Mouse (Mus musculus): ENCODE data around the gene Arap2. TPM values are rescaled to one million over a fixed set of nuclear protein-coding genes. Genes with fewer than 3 reads are reported as not detected.

The Arap2 gene
- 5.3 and 7.8 TPM in 2 replicates for polyA plus RNA-seq (2015; fragmentation: Nextera tagmentation; extraction: Ambion mirVana)

- Histone ChIP-seq H3K4me2 (peak within 1 kb of the TSS; percentile 93), H3K27me3 (no peaks in the 10 kb centered on the region), H3K9me3 (no peaks in the 10 kb centered on the region), H3K4me1 (replicated peaks) (peaks cover 5% of the 10 kb centered on the region; the same call in 1 of the 2 replicates), H3K9ac (peak within 1 kb of the TSS; percentile 64), H3K36me3 (no peaks in the 10 kb centered on the region), H3K4me3 (peak within 1 kb of the TSS; percentile 75), H3K27ac (replicated peaks) (peak within 1 kb of the TSS; percentile 57; the same call in 1 of the 2 replicates)
- ATAC-seq (ENCODE audit: low FRiP score, low read depth): peak; percentile 91
- under 1% methylated on average over 98 of the region's 106 CpGs for WGBS
Measured at GRCm38 (mm10) chr5:62765784-62766701, at the start of gene Arap2. Gene Arap2 (minus strand): TSS chr5:62766159.

GRCm38 (mm10) chr5:62815741-62816140 is 49.8 kb upstream of the Arap2 start:
- ATAC-seq (ENCODE audit: low FRiP score, low read depth): no peak
- Histone ChIP-seq H3K4me3 (no peak overlapping the region), H3K9ac (no peak overlapping the region), H3K9me3 (no peaks in the 10 kb centered on the region), H3K36me3 (no peaks in the 10 kb centered on the region), H3K27ac (replicated peaks) (no peak overlapping the region), H3K4me1 (replicated peaks) (no peaks in the 10 kb centered on the region), H3K27me3 (no peaks in the 10 kb centered on the region), H3K4me2 (no peak overlapping the region)
- WGBS: 81% methylated on average over 1 of the region's 1 CpGs

- peak overlapping the region; percentile 45 for H3K27ac ChIP-seq (replicated peaks)
Measured at GRCm38 (mm10) chr5:62814072-62814414, 48.1 kb upstream of the Arap2 start.

GRCm38 (mm10) chr5:62813402-62814071 is 47.6 kb upstream of the Arap2 start, which contains the start of gene Dthd1:
Gene Dthd1 (plus strand): TSS chr5:62813823.
- Histone ChIP-seq H3K9ac (no peak within 1 kb of the TSS), H3K4me2 (no peak within 1 kb of the TSS), H3K4me1 (replicated peaks) (no peaks in the 10 kb centered on the region), H3K27ac (replicated peaks) (peak within 1 kb of the TSS; percentile 45), H3K9me3 (0 out of 2 replicates have a peak, but pooled peaks cover 6% of the 10 kb centered on the region), H3K4me3 (no peak within 1 kb of the TSS), H3K36me3 (no peaks in the 10 kb centered on the region), H3K27me3 (no peaks in the 10 kb centered on the region)
- peak; percentile 79; the same call in 1 of the 2 replicates for ATAC-seq (ENCODE audit: low FRiP score, low read depth)
- WGBS: 54% methylated on average over 6 of the region's 6 CpGs

More at GRCm38 (mm10) chr5:62814072-62814414, 48.1 kb upstream of the Arap2 start:
- Histone ChIP-seq H3K9ac (no peak overlapping the region), H3K4me2 (no peak overlapping the region), H3K4me1 (replicated peaks) (no peaks in the 10 kb centered on the region), H3K36me3 (no peaks in the 10 kb centered on the region), H3K4me3 (no peak overlapping the region), H3K27me3 (no peaks in the 10 kb centered on the region), H3K9me3 (0 out of 2 replicates have a peak, but pooled peaks cover under 1% of the 10 kb centered on the region)
- WGBS: 44% methylated on average over 1 of the region's 1 CpGs
- peak; percentile 54; the same call in 1 of the 2 replicates for ATAC-seq (ENCODE audit: low FRiP score, low read depth)

GRCm38 (mm10) chr5:62792776-62793175 is 26.8 kb upstream of the Arap2 start:
- no peaks in the 10 kb centered on the region for H3K4me1 ChIP-seq (replicated peaks)
- no peaks in the 10 kb centered on the region for H3K27me3 ChIP-seq
- no peak overlapping the region for H3K27ac ChIP-seq (replicated peaks)
- 90% methylated on average over 1 of the region's 1 CpGs for WGBS
- no peak overlapping the region for H3K4me2 ChIP-seq
- no peak for ATAC-seq (ENCODE audit: low FRiP score, low read depth)
- no peaks in the 10 kb centered on the region for H3K9me3 ChIP-seq
- no peak overlapping the region for H3K4me3 ChIP-seq
- H3K9ac ChIP-seq: no peak overlapping the region
- no peaks in the 10 kb centered on the region for H3K36me3 ChIP-seq

- Histone ChIP-seq H3K9ac (no peak overlapping the region), H3K9me3 (no peaks in the 10 kb centered on the region), H3K4me2 (no peak overlapping the region), H3K36me3 (no peaks in the 10 kb centered on the region), H3K27me3 (no peaks in the 10 kb centered on the region), H3K27ac (replicated peaks) (no peak overlapping the region), H3K4me3 (no peak overlapping the region), H3K4me1 (replicated peaks) (no peaks in the 10 kb centered on the region)
- WGBS: 98% methylated on average over 5 of the region's 5 CpGs
- no peak for ATAC-seq (ENCODE audit: low FRiP score, low read depth)
Measured at GRCm38 (mm10) chr5:62790921-62791564, 25.1 kb upstream of the Arap2 start.

- Histone ChIP-seq H3K27me3 (no peaks in the 10 kb centered on the region), H3K27ac (replicated peaks) (no peak overlapping the region), H3K4me3 (no peak overlapping the region), H3K36me3 (no peaks in the 10 kb centered on the region), H3K4me1 (replicated peaks) (no peaks in the 10 kb centered on the region), H3K9ac (no peak overlapping the region), H3K4me2 (no peak overlapping the region), H3K9me3 (no peaks in the 10 kb centered on the region)
- ATAC-seq (ENCODE audit: low FRiP score, low read depth): no peak
- 95% methylated on average over 3 of the region's 3 CpGs for WGBS
Measured at GRCm38 (mm10) chr5:62786809-62787208, 20.9 kb upstream of the Arap2 start.

- Histone ChIP-seq H3K9ac (no peak overlapping the region), H3K4me1 (replicated peaks) (no peaks in the 10 kb centered on the region), H3K27ac (replicated peaks) (no peak overlapping the region), H3K27me3 (no peaks in the 10 kb centered on the region), H3K9me3 (no peaks in the 10 kb centered on the region), H3K4me3 (no peak overlapping the region), H3K36me3 (no peaks in the 10 kb centered on the region), H3K4me2 (no peak overlapping the region)
- 76% methylated on average over 5 of the region's 5 CpGs for WGBS
- no peak for ATAC-seq (ENCODE audit: low FRiP score, low read depth)
Measured at GRCm38 (mm10) chr5:62778682-62779081, 12.7 kb upstream of the Arap2 start.

GRCm38 (mm10) chr5:62777804-62778203 is 11.8 kb upstream of the Arap2 start:
- ATAC-seq (ENCODE audit: low FRiP score, low read depth): no peak
- Histone ChIP-seq H3K27me3 (no peaks in the 10 kb centered on the region), H3K9me3 (no peaks in the 10 kb centered on the region), H3K36me3 (no peaks in the 10 kb centered on the region), H3K4me1 (replicated peaks) (no peaks in the 10 kb centered on the region), H3K27ac (replicated peaks) (no peak overlapping the region), H3K4me3 (no peak overlapping the region), H3K4me2 (no peak overlapping the region), H3K9ac (no peak overlapping the region)
- WGBS: 88% methylated on average over 8 of the region's 8 CpGs

DNA sequence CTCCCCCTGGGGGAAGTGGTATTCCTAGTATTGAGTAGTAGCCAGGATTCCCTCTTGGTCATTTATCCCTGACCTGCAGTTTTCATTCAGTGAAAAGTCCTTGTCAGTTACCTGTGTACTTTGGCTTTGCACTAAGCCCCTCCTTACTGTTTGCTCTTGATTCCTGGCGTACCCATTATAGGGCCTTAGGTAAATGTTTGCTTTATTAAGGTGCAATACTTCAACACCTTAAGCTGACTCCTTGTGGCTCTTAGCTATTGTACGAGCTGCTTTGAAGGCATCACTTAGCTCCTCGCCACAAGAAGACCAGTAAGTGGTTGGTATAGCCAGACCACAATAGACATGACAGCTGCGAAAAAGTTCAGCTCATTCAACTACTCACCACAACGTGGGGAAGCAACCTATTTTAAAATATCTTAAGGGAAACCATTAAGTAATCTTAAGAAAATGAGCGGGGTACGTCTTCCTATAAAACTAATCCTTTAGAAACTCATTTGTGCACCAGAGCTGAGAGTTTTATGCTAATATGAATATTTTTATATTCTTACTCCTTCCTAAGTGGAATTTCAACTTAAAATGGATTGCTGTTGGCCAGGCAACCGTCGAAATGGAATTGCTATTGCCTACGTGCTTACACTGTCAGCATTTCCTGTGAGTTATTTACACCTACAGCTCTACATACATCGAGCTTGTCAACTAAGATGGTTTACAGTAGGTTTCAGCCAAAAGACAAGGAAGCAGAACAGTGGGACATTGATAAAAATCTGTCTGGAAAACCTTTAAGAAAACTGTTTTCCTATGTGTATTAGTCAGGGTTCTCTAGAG is 6.0 kb upstream of the Arap2 start:
- H3K9ac ChIP-seq: no peak overlapping the region
- no peak overlapping the region for H3K27ac ChIP-seq (replicated peaks)
- no peaks in the 10 kb centered on the region for H3K36me3 ChIP-seq
- no peaks in the 10 kb centered on the region for H3K27me3 ChIP-seq
- H3K4me3 ChIP-seq: no peak overlapping the region
- no peak overlapping the region for H3K4me2 ChIP-seq
- no peaks in the 10 kb centered on the region for H3K9me3 ChIP-seq
- no peak for ATAC-seq (ENCODE audit: low FRiP score, low read depth)
- no peaks in the 10 kb centered on the region for H3K4me1 ChIP-seq (replicated peaks)
- WGBS: 86% methylated on average over 11 of the region's 11 CpGs

DNA sequence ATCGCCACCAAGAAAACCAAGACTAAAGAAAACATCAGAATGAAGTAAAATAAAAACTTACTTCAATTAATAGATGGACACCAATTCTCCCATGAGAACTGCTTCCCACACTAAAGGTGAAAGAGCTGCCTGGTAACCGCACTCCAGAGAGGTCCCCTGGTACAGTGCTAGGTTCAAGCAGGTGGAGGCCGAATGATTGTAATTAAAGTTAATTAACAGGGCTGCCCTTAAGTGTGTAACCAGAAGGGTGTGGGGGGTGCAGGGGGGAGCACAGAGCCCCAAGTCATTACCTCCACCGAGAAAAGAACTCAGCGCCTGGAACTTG is 538 bp downstream of the Arap2 start:
- Histone ChIP-seq H3K4me3 (peak overlapping the region; percentile 75), H3K4me2 (peak overlapping the region; percentile 93), H3K4me1 (replicated peaks) (peaks cover 10% of the 10 kb centered on the region), H3K36me3 (no peaks in the 10 kb centered on the region), H3K27ac (replicated peaks) (no peak overlapping the region), H3K9me3 (no peaks in the 10 kb centered on the region), H3K9ac (peak overlapping the region; percentile 64), H3K27me3 (no peaks in the 10 kb centered on the region)
- peak; percentile 40; the same call in 1 of the 2 replicates for ATAC-seq (ENCODE audit: low FRiP score, low read depth)
- WGBS: 14% methylated on average over 5 of the region's 5 CpGs
